Mouse (Mus musculus): Measurements from ENCODE around the gene Mrpl49. TPM values are rescaled to one million over a fixed set of nuclear protein-coding genes. Genes with fewer than 3 reads are reported as not detected.
"Not testable (repeated sequence)": the region's sequence is repeated elsewhere in the genome, so short reads cannot be mapped to it uniquely, and the experiment has no call there.

The Mrpl49 gene
- polyA plus RNA-seq, 1 experiment, result 26.8 TPM

GRCm38 (mm10) chr19:6044102-6044501 lies 13.5 kb downstream of the Mrpl49 start:
- 23% methylated on average over 4 of the region's 4 CpGs for WGBS

GRCm38 (mm10) chr19:6042293-6042692 lies 15.3 kb downstream of the Mrpl49 start:
- no peak for DNase-seq (ENCODE audit: low read depth, low spot score)
- 83% methylated on average over 9 of the region's 9 CpGs for WGBS

More at GRCm38 (mm10) chr19:6044102-6044501, 13.5 kb downstream of the Mrpl49 start:
- DNase-seq (ENCODE audit: low read depth, low spot score), result not testable (repeated sequence)

DNA sequence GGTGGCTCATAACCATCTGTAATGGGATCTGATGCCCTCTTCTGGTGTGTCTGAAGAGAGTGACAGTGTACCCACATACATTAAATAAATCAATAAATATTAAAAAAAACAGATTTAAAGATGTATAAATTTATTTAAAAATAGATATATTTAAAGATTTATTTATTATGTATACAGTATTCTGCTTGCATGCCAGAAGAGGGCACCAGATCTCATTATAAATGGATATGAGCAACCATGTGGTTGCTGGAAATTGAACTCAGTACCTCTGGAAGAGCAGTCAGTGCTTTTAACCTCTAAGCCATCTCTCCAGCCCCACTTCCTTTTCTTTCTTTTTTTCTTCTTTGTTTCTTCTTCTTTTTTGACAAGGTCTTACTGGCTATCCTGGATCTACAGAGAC lies 17.6 kb downstream of the Mrpl49 start:
- no peak for DNase-seq (ENCODE audit: low read depth, low spot score)

GRCm38 (mm10) chr19:6038326-6038725 lies 19.3 kb downstream of the Mrpl49 start:
- DNase-seq (ENCODE audit: low read depth, low spot score), result no peak
- WGBS, result 77% methylated on average over 7 of the region's 7 CpGs

DNA sequence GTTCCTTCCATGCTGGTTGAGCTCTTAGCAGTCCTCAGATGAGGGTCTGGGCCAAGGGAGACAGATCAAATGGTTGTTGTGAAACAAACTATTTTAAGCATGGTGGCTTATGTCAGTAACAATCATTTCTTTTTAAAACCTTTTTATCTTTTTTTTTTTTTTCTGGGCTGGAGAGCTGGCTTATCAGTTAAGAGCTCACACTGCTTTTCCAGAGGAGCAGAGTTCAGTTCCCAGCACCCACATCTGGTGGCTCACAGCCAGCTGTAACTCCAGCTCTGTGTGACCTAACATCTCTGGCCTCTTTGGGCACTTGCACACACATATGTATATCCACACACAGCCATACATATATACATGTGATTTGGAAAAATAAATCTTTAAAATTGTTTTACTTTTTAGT lies 19.9 kb downstream of the Mrpl49 start:
- no peak for DNase-seq (ENCODE audit: low read depth, low spot score)

GRCm38 (mm10) chr19:6035966-6036585 lies 21.5 kb downstream of the Mrpl49 start:
- 34% methylated on average over 9 of the region's 9 CpGs for WGBS
- DNase-seq (ENCODE audit: low read depth, low spot score), result no peak

GRCm38 (mm10) chr19:6030520-6031280 lies 26.9 kb downstream of the Mrpl49 start:
- DNase-seq (ENCODE audit: low read depth, low spot score), result no peak
- 64% methylated on average over 14 of the region's 14 CpGs for WGBS

- WGBS, result 79% methylated on average over 9 of the region's 9 CpGs
- DNase-seq (ENCODE audit: low read depth, low spot score), result no peak
Observed at GRCm38 (mm10) chr19:6029426-6029825, 28.2 kb downstream of the Mrpl49 start.

DNA sequence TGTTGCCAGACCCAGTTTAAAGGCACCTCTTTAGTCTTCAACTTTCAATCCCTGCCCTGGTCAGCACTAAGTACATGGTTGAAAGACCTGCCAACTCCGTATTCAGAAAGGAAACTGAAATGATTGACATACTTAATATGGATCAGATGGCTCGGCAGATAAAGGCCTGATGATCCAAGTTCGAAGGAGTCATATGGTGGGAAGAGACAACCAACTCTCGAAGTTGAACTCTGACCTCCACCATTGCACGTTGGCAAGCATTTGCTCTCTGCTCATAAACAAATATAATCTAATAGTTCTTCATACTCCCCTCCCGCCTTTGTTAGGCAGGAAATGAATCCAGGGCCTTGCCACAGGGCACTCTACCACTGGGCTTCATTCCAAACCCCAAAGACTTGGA lies 28.6 kb downstream of the Mrpl49 start:
- WGBS, result 28% methylated on average over 6 of the region's 6 CpGs
- DNase-seq (ENCODE audit: low read depth, low spot score), result no peak

DNA sequence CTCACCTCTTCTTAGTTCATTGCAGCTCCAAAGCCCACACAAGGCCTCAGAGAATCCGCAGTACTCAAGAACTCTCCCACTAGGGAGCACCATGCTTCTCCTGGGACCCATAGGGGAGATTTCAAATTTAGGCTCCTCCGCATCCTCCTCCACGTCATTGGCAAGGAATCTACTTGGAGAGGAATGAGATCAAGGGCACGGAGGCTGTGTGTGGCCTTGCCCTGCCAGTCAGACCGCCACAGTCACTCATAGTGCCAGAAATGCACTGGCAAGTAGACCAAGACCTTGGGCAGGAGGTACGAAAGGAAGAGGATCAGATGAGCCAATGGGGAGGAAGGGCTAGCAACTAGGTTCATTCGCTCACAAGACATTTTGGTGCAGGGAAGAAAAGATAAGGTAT lies 33.7 kb downstream of the Mrpl49 start:
- no peak for DNase-seq (ENCODE audit: low read depth, low spot score)
- 78% methylated on average over 7 of the region's 7 CpGs for WGBS

GRCm38 (mm10) chr19:6023059-6023458 lies 34.5 kb downstream of the Mrpl49 start:
- 77% methylated on average over 8 of the region's 8 CpGs for WGBS
- no peak for DNase-seq (ENCODE audit: low read depth, low spot score)

GRCm38 (mm10) chr19:6020276-6020675 lies 37.3 kb downstream of the Mrpl49 start:
- 36% methylated on average over 3 of the region's 3 CpGs for WGBS
- DNase-seq (ENCODE audit: low read depth, low spot score), result no peak

DNA sequence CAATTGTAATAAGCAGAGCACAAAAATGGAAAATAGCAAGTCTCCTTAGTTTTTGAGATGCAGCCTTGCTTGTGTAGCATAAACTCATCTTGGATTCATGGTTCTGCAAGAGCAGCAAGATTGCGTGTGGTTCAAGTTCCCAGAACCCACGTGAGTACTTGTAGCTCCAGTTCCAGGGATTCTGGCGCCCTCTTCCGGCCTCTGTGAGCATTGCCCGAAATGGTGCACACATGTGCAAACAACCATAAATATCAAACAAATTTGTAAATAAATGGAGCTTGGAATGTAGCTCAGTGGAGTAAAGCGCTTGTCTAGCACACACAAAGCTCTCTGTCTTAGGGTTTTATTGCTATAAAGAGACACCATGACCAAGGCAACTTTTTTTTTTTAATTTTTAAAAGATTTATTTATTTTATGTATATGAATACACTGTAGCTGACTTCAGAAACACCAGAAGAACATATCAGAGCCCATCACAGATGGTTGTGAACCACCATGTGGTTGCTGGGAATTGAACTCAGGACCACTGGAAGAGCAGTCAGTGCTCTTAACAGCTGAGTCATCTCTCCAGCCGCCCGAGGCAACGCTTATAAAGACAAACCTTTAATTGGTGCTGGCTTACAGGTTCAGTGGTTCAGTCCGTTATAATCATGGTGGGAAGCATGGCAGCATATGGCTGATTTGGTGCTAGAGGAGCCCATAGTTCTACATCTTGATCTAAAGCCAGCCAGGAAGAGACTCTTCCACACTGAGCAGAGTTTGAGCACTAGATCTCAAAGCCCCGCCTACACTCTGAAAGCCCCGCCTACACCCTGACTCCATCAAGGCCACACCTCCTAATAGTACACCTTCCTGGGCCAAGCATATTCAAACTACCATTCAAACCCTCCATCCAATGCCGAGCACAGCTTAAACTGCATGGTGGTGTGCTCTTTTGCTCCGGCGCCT lies 39.2 kb downstream of the Mrpl49 start:
- DNase-seq (ENCODE audit: low read depth, low spot score), result no peak
- 21% methylated on average over 15 of the region's 15 CpGs for WGBS

DNA sequence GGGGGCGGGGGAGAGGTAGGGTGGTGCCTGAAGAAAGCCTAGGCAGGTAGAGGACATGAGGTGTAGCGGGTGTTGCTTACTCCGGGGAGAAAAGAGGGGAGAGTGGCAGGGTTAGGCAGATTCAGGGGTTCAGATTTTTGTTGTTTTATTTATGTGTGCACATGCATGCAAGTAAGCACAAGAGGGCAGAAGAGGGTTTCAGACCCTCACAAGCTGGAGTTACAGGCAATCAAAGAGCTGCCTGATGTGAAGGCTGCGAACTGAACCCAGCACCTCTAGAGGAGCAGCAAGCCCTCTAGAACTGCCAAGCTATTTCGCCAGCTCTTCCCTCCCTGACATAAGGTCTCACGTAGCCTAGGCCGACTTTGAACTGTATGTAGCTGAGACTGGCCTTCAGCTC lies 41.1 kb downstream of the Mrpl49 start:
- 38% methylated on average over 7 of the region's 7 CpGs for WGBS
- no peak for DNase-seq (ENCODE audit: low read depth, low spot score)

GRCm38 (mm10) chr19:6015511-6016315 lies 41.9 kb downstream of the Mrpl49 start, which contains the start of gene Capn1:
TSS of gene Capn1 (minus strand) at chr19:6015897.
- 2% methylated on average over 40 of the region's 40 CpGs for WGBS
- no peak for DNase-seq (ENCODE audit: low read depth, low spot score)

DNA sequence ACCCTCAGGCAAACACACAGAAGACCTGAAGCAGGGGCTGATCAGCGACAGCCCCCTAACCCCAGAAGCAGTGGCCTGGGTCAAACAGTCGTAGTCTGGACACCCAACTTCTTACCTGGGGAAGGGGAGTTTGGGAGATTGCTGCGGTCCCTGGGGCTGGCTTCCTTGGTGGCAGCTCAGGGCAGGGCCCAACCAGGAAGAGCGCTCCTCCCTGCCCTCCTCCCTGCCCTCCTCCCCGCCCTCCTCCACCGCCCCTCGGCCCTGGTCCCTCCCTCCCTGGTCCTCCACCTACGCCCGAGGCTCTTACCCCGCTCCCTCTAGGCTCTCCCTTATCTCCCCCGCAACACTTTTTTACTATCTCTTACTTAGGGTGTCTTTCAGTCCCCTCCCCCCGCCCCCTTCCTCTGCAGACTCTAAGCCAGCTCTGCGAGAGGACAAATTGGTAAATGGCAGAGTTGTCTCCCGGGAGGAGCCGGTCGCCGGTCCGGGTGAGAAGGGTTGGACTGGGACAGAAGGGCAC lies 42.5 kb downstream of the Mrpl49 start:
- no peak for DNase-seq (ENCODE audit: low read depth, low spot score)
- 2% methylated on average over 16 of the region's 18 CpGs for WGBS

- WGBS, result 39% methylated on average over 10 of the region's 10 CpGs
- DNase-seq (ENCODE audit: low read depth, low spot score), result no peak
Observed at GRCm38 (mm10) chr19:6013691-6014090, 43.9 kb downstream of the Mrpl49 start.

- no peak for DNase-seq (ENCODE audit: low read depth, low spot score)
- 92% methylated on average over 8 of the region's 8 CpGs for WGBS
Observed at GRCm38 (mm10) chr19:6009137-6009536, 48.4 kb downstream of the Mrpl49 start.

GRCm38 (mm10) chr19:6007013-6007412 lies 50.6 kb downstream of the Mrpl49 start:
- WGBS, result 25% methylated on average over 13 of the region's 13 CpGs
- no peak for DNase-seq (ENCODE audit: low read depth, low spot score)
